Mouse (Mus musculus): ENCODE data around the gene Mis18a.

Mis18a gene

GRCm38 (mm10) chr16:90727233-90728115 is at the start of gene Mis18a:
Gene Mis18a (minus strand): TSS chr16:90727404.
- peak; percentile 96 for DNase-seq

- no peak for DNase-seq
Measured at GRCm38 (mm10) chr16:90775946-90776520, 48.8 kb upstream of the Mis18a start.

GRCm38 (mm10) chr16:90774646-90775045 is 47.4 kb upstream of the Mis18a start:
- DNase-seq = no peak

GRCm38 (mm10) chr16:90774216-90774615 is 47.0 kb upstream of the Mis18a start:
- DNase-seq = no peak

- no peak for DNase-seq
Measured at GRCm38 (mm10) chr16:90766919-90767454, 39.8 kb upstream of the Mis18a start.

GRCm38 (mm10) chr16:90765195-90765877 is 38.1 kb upstream of the Mis18a start:
- DNase-seq = no peak

- peak; percentile 21 for DNase-seq
Measured at GRCm38 (mm10) chr16:90760515-90760914, 33.3 kb upstream of the Mis18a start.

GRCm38 (mm10) chr16:90759335-90759734 is 32.1 kb upstream of the Mis18a start:
- no peak for DNase-seq

GRCm38 (mm10) chr16:90753386-90753941 is 26.3 kb upstream of the Mis18a start:
- DNase-seq = no peak

GRCm38 (mm10) chr16:90748169-90748568 is 21.0 kb upstream of the Mis18a start:
- DNase-seq = no peak

GRCm38 (mm10) chr16:90747143-90747542 is 19.9 kb upstream of the Mis18a start:
- DNase-seq = no peak

- peak; percentile 60 for DNase-seq
Measured at GRCm38 (mm10) chr16:90738092-90738956, 11.1 kb upstream of the Mis18a start, which contains the start of gene Mrap. Gene Mrap (plus strand): TSS chr16:90738207.

- no peak for DNase-seq
Measured at GRCm38 (mm10) chr16:90736672-90737270, 9.6 kb upstream of the Mis18a start.

GRCm38 (mm10) chr16:90735611-90736010 is 8.4 kb upstream of the Mis18a start:
- no peak for DNase-seq

GRCm38 (mm10) chr16:90726600-90727227 is 490 bp downstream of the Mis18a start:
- no peak for DNase-seq

- no peak for DNase-seq
Measured at GRCm38 (mm10) chr16:90724051-90724450, 3.2 kb downstream of the Mis18a start.

- no peak for DNase-seq
Measured at GRCm38 (mm10) chr16:90710313-90710712, 16.9 kb downstream of the Mis18a start.

- peak; percentile 71 for DNase-seq
Measured at GRCm38 (mm10) chr16:90709711-90710289, 17.4 kb downstream of the Mis18a start.

GRCm38 (mm10) chr16:90706279-90706678 is 20.9 kb downstream of the Mis18a start:
- peak; percentile 39 for DNase-seq

GRCm38 (mm10) chr16:90704161-90704825 is 22.9 kb downstream of the Mis18a start:
- peak; percentile 55 for DNase-seq

Measured in lung, postnatal 36 days (tissue).